Mouse (Mus musculus) midbrain, embryonic 14.5 days (tissue): Measurements from ENCODE around the gene Fam241a. TPM values are rescaled to one million over a fixed set of nuclear protein-coding genes. Genes with fewer than 3 reads are reported as not detected.

ENCODE experiments used
- ATAC-seq: fragments of 200-750 bp; cut with Nextera tagmentation; 2 replicates; pipeline ENCODE4 v1.8.0; 2017; ENCODE audit warnings: moderate number of reproducible peaks, moderate library complexity; ENCODE audit not compliant: low FRiP score, low TSS enrichment
- DNase-seq: peaks from one replicate; pipeline ENCODE4 v3.0.0-alpha.2; 2015
- H3K27ac ChIP-seq: fragments of 300-500 bp; sonication (generic); replicated peaks from 2 replicates; pipeline ENCODE4 v1.5.1; 2014; ENCODE audit warnings: mild to moderate bottlenecking, low read depth, low read length, moderate library complexity
- H3K27me3 ChIP-seq: fragments of 300-500 bp; sonication (generic); 2 replicates; pipeline ENCODE4 v1.6.1; 2014; ENCODE audit warnings: low read length, control low read depth, mixed read lengths; ENCODE audit not compliant: control insufficient read depth, insufficient read depth
- H3K36me3 ChIP-seq: fragments of 300-500 bp; sonication (generic); 2 replicates; pipeline ENCODE4 v1.6.1; 2014; ENCODE audit warnings: low read length, control low read depth; ENCODE audit not compliant: control insufficient read depth, insufficient read depth
- H3K4me1 ChIP-seq: fragments of 300-500 bp; sonication (generic); 2 replicates; pipeline ENCODE4 v1.6.1; 2014; ENCODE audit warnings: mild to moderate bottlenecking, antibody characterized with exemption, low read length, control low read depth; ENCODE audit not compliant: control insufficient read depth, insufficient read depth
- H3K4me2 ChIP-seq: fragments of 300-500 bp; sonication (generic); 2 replicates; pipeline ENCODE4 v1.6.1; 2014; ENCODE audit warnings: mild to moderate bottlenecking, low read length, moderate library complexity
- H3K4me3 ChIP-seq: fragments of 300-500 bp; sonication (generic); replicated peaks from 2 replicates; pipeline ENCODE4 v1.5.1; 2014; ENCODE audit warnings: low read depth, low read length
- H3K9ac ChIP-seq: fragments of 300-500 bp; sonication (generic); replicated peaks from 2 replicates; pipeline ENCODE4 v1.6.1; 2014; ENCODE audit warnings: mild to moderate bottlenecking, low read length, moderate library complexity
- H3K9me3 ChIP-seq: fragments of 300-500 bp; sonication (generic); 2 replicates; pipeline ENCODE4 v1.6.1; 2016; ENCODE audit warnings: low read length, control low read depth, mixed read lengths; ENCODE audit not compliant: control insufficient read depth
- WGBS: fragments of 180-500 bp; shearing (Covaris S2); extraction: QIAGEN DNeasy Blood & Tissue Kit; methylation state at CpG from one replicate; pipeline ENCODE4 v1.1.7; 2014; 5-methylcytosine and 5-hydroxymethylcytosine counted together
- polyA plus RNA-seq: library from polyadenylated mRNA; unstranded; fragments of >200 nt; fragmentation: Nextera tagmentation; extraction: Ambion mirVana; gene quantifications from 2 replicates; pipeline ENCODE4 v1.2.1, GENCODE M21; 2014

The Fam241a gene
- polyA plus RNA-seq, result 9.2 and 9.6 TPM in 2 replicates

- DNase-seq (peak; percentile 84), ATAC-seq (peak; percentile 93)
- Histone ChIP-seq H3K36me3 (no peaks in the 10 kb centered on the region), H3K4me2 (peak within 1 kb of the TSS; percentile 79), H3K27me3 (peaks cover 12% of the 10 kb centered on the region; the same call in 1 of the 2 replicates), H3K4me1 (no peaks in the 10 kb centered on the region), H3K9ac (peak within 1 kb of the TSS; percentile 66), H3K27ac (0 out of 2 replicates have a peak within 1 kb of the TSS, but pooled peaks have one; percentile 26), H3K9me3 (no peaks in the 10 kb centered on the region), H3K4me3 (peak within 1 kb of the TSS; percentile 71)
- WGBS, result under 1% methylated on average over 93 of the region's 94 CpGs
Observed at GRCm38 (mm10) chr3:127895792-127896541, at the start of gene Fam241a. Fam241a (minus strand) TSS chr3:127896324.

- Histone ChIP-seq H3K4me3 (no peak overlapping the region), H3K9me3 (no peaks in the 10 kb centered on the region), H3K27ac (no peak overlapping the region), H3K4me1 (no peaks in the 10 kb centered on the region), H3K27me3 (no peaks in the 10 kb centered on the region), H3K9ac (no peak overlapping the region), H3K4me2 (no peak overlapping the region), H3K36me3 (no peaks in the 10 kb centered on the region)
- DNase-seq (no peak), ATAC-seq (no peak)
- 93% methylated on average over 11 of the region's 11 CpGs for whole genome bisulfite sequencing
Observed at GRCm38 (mm10) chr3:127932453-127932852, 36.3 kb upstream of the Fam241a start.

GRCm38 (mm10) chr3:127930326-127931012, 34.3 kb upstream of the Fam241a start:
- H3K4me2 ChIP-seq, result no peak overlapping the region
- 89% methylated on average over 9 of the region's 9 CpGs for WGBS
- no peak overlapping the region for H3K27ac ChIP-seq
- ATAC-seq (no peak), DNase-seq (no peak)
- H3K9ac ChIP-seq, result no peak overlapping the region
- no peaks in the 10 kb centered on the region for H3K4me1 ChIP-seq
- no peaks in the 10 kb centered on the region for H3K36me3 ChIP-seq
- H3K4me3 ChIP-seq, result no peak overlapping the region
- no peaks in the 10 kb centered on the region for H3K9me3 ChIP-seq
- H3K27me3 ChIP-seq, result no peaks in the 10 kb centered on the region

GRCm38 (mm10) chr3:127929921-127930320, 33.8 kb upstream of the Fam241a start:
- Histone ChIP-seq H3K4me1 (no peaks in the 10 kb centered on the region), H3K9me3 (no peaks in the 10 kb centered on the region), H3K27ac (no peak overlapping the region), H3K4me3 (no peak overlapping the region), H3K9ac (no peak overlapping the region), H3K36me3 (no peaks in the 10 kb centered on the region), H3K27me3 (no peaks in the 10 kb centered on the region), H3K4me2 (no peak overlapping the region)
- DNase-seq, result no peak
- ATAC-seq, result no peak
- WGBS, result 80% methylated on average over 9 of the region's 9 CpGs

GRCm38 (mm10) chr3:127926635-127927183, 30.6 kb upstream of the Fam241a start:
- WGBS, result 75% methylated on average over 9 of the region's 9 CpGs
- Histone ChIP-seq H3K9me3 (no peaks in the 10 kb centered on the region), H3K27me3 (no peaks in the 10 kb centered on the region), H3K9ac (no peak overlapping the region), H3K4me1 (no peaks in the 10 kb centered on the region), H3K4me3 (no peak overlapping the region), H3K36me3 (no peaks in the 10 kb centered on the region), H3K4me2 (no peak overlapping the region), H3K27ac (no peak overlapping the region)
- ATAC-seq (no peak), DNase-seq (no peak)

GRCm38 (mm10) chr3:127924464-127924863, 28.3 kb upstream of the Fam241a start:
- H3K27me3 ChIP-seq, result no peaks in the 10 kb centered on the region
- no peak overlapping the region for H3K4me2 ChIP-seq
- H3K9ac ChIP-seq, result no peak overlapping the region
- 76% methylated on average over 2 of the region's 2 CpGs for WGBS
- no peaks in the 10 kb centered on the region for H3K36me3 ChIP-seq
- H3K9me3 ChIP-seq, result no peaks in the 10 kb centered on the region
- no peak for ATAC-seq
- no peak overlapping the region for H3K27ac ChIP-seq
- H3K4me1 ChIP-seq, result no peaks in the 10 kb centered on the region
- no peak for DNase-seq
- H3K4me3 ChIP-seq, result no peak overlapping the region

GRCm38 (mm10) chr3:127923183-127923582, 27.1 kb upstream of the Fam241a start:
- Histone ChIP-seq H3K36me3 (no peaks in the 10 kb centered on the region), H3K4me2 (no peak overlapping the region), H3K4me3 (no peak overlapping the region), H3K4me1 (no peaks in the 10 kb centered on the region), H3K27ac (no peak overlapping the region), H3K9me3 (no peaks in the 10 kb centered on the region), H3K9ac (no peak overlapping the region), H3K27me3 (no peaks in the 10 kb centered on the region)
- ATAC-seq (no peak), DNase-seq (no peak)
- WGBS, result 70% methylated on average over 2 of the region's 2 CpGs

GRCm38 (mm10) chr3:127922125-127922524, 26.0 kb upstream of the Fam241a start:
- no peaks in the 10 kb centered on the region for H3K4me1 ChIP-seq
- WGBS, result 98% methylated on average over 5 of the region's 5 CpGs
- H3K36me3 ChIP-seq, result no peaks in the 10 kb centered on the region
- H3K4me3 ChIP-seq, result no peak overlapping the region
- no peak overlapping the region for H3K9ac ChIP-seq
- H3K27ac ChIP-seq, result no peak overlapping the region
- H3K9me3 ChIP-seq, result no peaks in the 10 kb centered on the region
- no peak for ATAC-seq
- no peak for DNase-seq
- no peak overlapping the region for H3K4me2 ChIP-seq
- no peaks in the 10 kb centered on the region for H3K27me3 ChIP-seq
